Mouse (Mus musculus) heart, embryonic 15.5 days (tissue): ENCODE measurements around the gene Nim1k. TPM values are rescaled to one million over a fixed set of nuclear protein-coding genes. Genes with fewer than 3 reads are reported as not detected.

Source experiments
- ATAC-seq: fragments of 200-750 bp; cut with Nextera tagmentation; replicated peaks from 2 replicates; pipeline ENCODE4 v1.8.0; 2017; ENCODE audit warnings: low read depth, moderate TSS enrichment; ENCODE audit not compliant: insufficient number of reproducible peaks, insufficient read depth, low FRiP score
- H3K27ac ChIP-seq: fragments of 300-500 bp; sonication (generic); 2 replicates; pipeline ENCODE4 v1.5.1; 2015; ENCODE audit warnings: mild to moderate bottlenecking, inconsistent platforms
- H3K27me3 ChIP-seq: fragments of 300-500 bp; sonication (generic); 2 replicates; pipeline ENCODE4 v1.6.1; 2015; ENCODE audit warnings: inconsistent platforms
- H3K36me3 ChIP-seq: fragments of 300-500 bp; sonication (generic); 2 replicates; pipeline ENCODE4 v1.6.1; 2015; ENCODE audit warnings: mild to moderate bottlenecking, inconsistent platforms
- H3K4me1 ChIP-seq: fragments of 300-500 bp; sonication (generic); replicated peaks from 2 replicates; pipeline ENCODE4 v1.6.1; 2015; ENCODE audit warnings: inconsistent platforms
- H3K4me2 ChIP-seq: fragments of 300-500 bp; sonication (generic); 2 replicates; pipeline ENCODE4 v1.6.1; 2015; ENCODE audit warnings: inconsistent platforms, mild to moderate bottlenecking, moderate library complexity
- H3K4me3 ChIP-seq: fragments of 300-500 bp; sonication (generic); 2 replicates; pipeline ENCODE4 v1.5.1; 2015; ENCODE audit warnings: mild to moderate bottlenecking, inconsistent platforms
- H3K9ac ChIP-seq: fragments of 300-500 bp; sonication (generic); 2 replicates; pipeline ENCODE4 v1.6.1; 2015; ENCODE audit warnings: mild to moderate bottlenecking, inconsistent platforms
- H3K9me3 ChIP-seq: fragments of 300-500 bp; sonication (generic); replicated peaks from 2 replicates; pipeline ENCODE4 v1.6.1; 2016; ENCODE audit warnings: inconsistent platforms
- WGBS: fragments of 180-500 bp; shearing (Covaris S2); methylation state at CpG from one replicate; pipeline ENCODE4 v1.1.7; 2015; ENCODE audit warnings: mixed read lengths; 5-methylcytosine and 5-hydroxymethylcytosine counted together
- polyA plus RNA-seq: library from polyadenylated mRNA; unstranded; fragments of >200 nt; fragmentation: Nextera tagmentation; extraction: Ambion mirVana; gene quantifications from 2 replicates; pipeline ENCODE4 v1.2.1, GENCODE M21; 2015

Gene Nim1k
- polyA plus RNA-seq, 1 experiment from 2014 or later, result 0.77 TPM

- Histone ChIP-seq H3K4me3 (peak overlapping the region; percentile 70), H3K27me3 (no peaks in the 10 kb centered on the region), H3K4me1 (peaks cover 19% of the 10 kb centered on the region), H3K9ac (peak overlapping the region; percentile 57), H3K9me3 (no peaks in the 10 kb centered on the region), H3K4me2 (peak overlapping the region; percentile 90), H3K36me3 (no peaks in the 10 kb centered on the region), H3K27ac (peak overlapping the region; percentile 55)
- under 1% methylated on average over 16 of the region's 16 CpGs for WGBS
- 0 out of 2 replicates have a peak, but pooled peaks have one; percentile 4 for ATAC-seq
These were observed 538 bp downstream of the Nim1k start for GRCm38 (mm10) chr13:119755141-119755547.

DNA sequence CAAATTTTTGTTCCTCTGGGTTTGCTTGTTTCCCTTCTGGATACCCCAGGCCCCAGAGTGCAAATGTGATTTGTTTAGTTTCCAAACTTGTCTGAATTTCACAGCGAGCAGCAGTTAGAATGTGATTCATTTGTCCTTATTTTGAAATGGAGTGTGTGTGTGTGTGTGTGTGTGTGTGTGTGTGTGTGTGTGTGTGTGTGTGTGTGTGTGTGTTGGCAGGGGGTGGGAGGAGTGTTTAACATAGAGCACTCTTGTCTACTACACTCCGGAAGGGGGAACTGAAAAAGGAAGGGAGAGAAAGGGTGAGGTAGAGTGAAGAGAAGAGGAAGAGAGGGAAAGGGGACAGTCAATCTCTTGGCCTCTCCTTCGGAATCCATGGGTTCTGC lies 1.1 kb downstream of the Nim1k start:
- WGBS, result 33% methylated on average over 3 of the region's 3 CpGs
- H3K4me3 ChIP-seq, result peak overlapping the region; percentile 70
- H3K27ac ChIP-seq, result no peak overlapping the region
- ATAC-seq, result no peak
- no peaks in the 10 kb centered on the region for H3K9me3 ChIP-seq
- H3K36me3 ChIP-seq, result no peaks in the 10 kb centered on the region
- H3K27me3 ChIP-seq, result no peaks in the 10 kb centered on the region
- H3K4me1 ChIP-seq, result peaks cover 19% of the 10 kb centered on the region
- H3K4me2 ChIP-seq, result peak overlapping the region; percentile 90
- H3K9ac ChIP-seq, result no peak overlapping the region

- WGBS, result 67% methylated on average over 9 of the region's 9 CpGs
- Histone ChIP-seq H3K4me2 (no peak overlapping the region), H3K27ac (no peak overlapping the region), H3K4me1 (peaks cover 19% of the 10 kb centered on the region), H3K9me3 (no peaks in the 10 kb centered on the region), H3K27me3 (no peaks in the 10 kb centered on the region), H3K4me3 (no peak overlapping the region), H3K9ac (no peak overlapping the region), H3K36me3 (no peaks in the 10 kb centered on the region)
- no peak for ATAC-seq
These were observed 1.6 kb downstream of the Nim1k start for GRCm38 (mm10) chr13:119753859-119754634.

DNA sequence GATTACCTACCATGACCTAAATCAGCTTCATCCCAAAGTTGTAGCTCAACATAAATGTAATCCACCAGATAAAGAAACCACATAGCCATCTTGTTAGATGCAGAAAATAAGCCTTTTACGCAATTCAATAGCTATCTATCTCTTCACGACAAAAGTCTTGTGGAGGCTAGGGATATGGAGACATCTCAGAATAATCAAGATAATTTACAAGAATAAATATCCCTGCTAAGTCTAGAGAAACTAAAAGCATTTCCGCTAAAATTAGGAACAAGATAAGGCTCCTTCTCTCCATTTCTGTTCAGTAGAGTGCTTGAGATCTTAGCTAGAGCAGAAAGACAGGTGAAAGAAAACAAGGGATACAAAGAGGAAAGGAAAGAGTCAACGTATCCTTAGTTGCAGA lies 8.8 kb downstream of the Nim1k start:
- H3K27ac ChIP-seq, result no peak overlapping the region
- H3K9ac ChIP-seq, result no peak overlapping the region
- no peak overlapping the region for H3K4me3 ChIP-seq
- H3K4me1 ChIP-seq, result peaks cover 2% of the 10 kb centered on the region
- ATAC-seq, result no peak
- H3K36me3 ChIP-seq, result no peaks in the 10 kb centered on the region
- H3K27me3 ChIP-seq, result no peaks in the 10 kb centered on the region
- WGBS, result 64% methylated on average over 4 of the region's 4 CpGs
- no peak overlapping the region for H3K4me2 ChIP-seq
- no peaks in the 10 kb centered on the region for H3K9me3 ChIP-seq

GRCm38 (mm10) chr13:119743470-119743869 lies 12.2 kb downstream of the Nim1k start:
- Histone ChIP-seq H3K4me2 (no peak overlapping the region), H3K4me3 (no peak overlapping the region), H3K9ac (no peak overlapping the region), H3K27ac (no peak overlapping the region), H3K9me3 (no peaks in the 10 kb centered on the region), H3K27me3 (no peaks in the 10 kb centered on the region), H3K36me3 (no peaks in the 10 kb centered on the region), H3K4me1 (peaks cover 8% of the 10 kb centered on the region)
- WGBS, result 61% methylated on average over 3 of the region's 3 CpGs
- no peak for ATAC-seq

GRCm38 (mm10) chr13:119742711-119743415 lies 12.8 kb downstream of the Nim1k start:
- 77% methylated on average over 6 of the region's 6 CpGs for WGBS
- Histone ChIP-seq H3K4me3 (no peak overlapping the region), H3K9ac (no peak overlapping the region), H3K36me3 (no peaks in the 10 kb centered on the region), H3K9me3 (no peaks in the 10 kb centered on the region), H3K27me3 (no peaks in the 10 kb centered on the region), H3K4me2 (no peak overlapping the region), H3K27ac (no peak overlapping the region), H3K4me1 (peaks cover 8% of the 10 kb centered on the region)
- no peak for ATAC-seq

GRCm38 (mm10) chr13:119741390-119742237 lies 14.1 kb downstream of the Nim1k start:
- Histone ChIP-seq H3K4me3 (peak overlapping the region; percentile 43), H3K27me3 (no peaks in the 10 kb centered on the region), H3K4me1 (peaks cover 8% of the 10 kb centered on the region), H3K9me3 (no peaks in the 10 kb centered on the region), H3K4me2 (peak overlapping the region; percentile 68), H3K27ac (no peak overlapping the region), H3K36me3 (no peaks in the 10 kb centered on the region), H3K9ac (peak overlapping the region; percentile 34; the same call in 1 of the 2 replicates)
- ATAC-seq, result no peak
- 9% methylated on average over 19 of the region's 19 CpGs for WGBS

GRCm38 (mm10) chr13:119731448-119731847 lies 24.2 kb downstream of the Nim1k start:
- Histone ChIP-seq H3K27me3 (no peaks in the 10 kb centered on the region), H3K9ac (no peak overlapping the region), H3K4me2 (no peak overlapping the region), H3K4me1 (no peaks in the 10 kb centered on the region), H3K4me3 (no peak overlapping the region), H3K36me3 (no peaks in the 10 kb centered on the region), H3K27ac (no peak overlapping the region), H3K9me3 (no peaks in the 10 kb centered on the region)
- no peak for ATAC-seq
- 72% methylated on average over 6 of the region's 6 CpGs for WGBS

DNA sequence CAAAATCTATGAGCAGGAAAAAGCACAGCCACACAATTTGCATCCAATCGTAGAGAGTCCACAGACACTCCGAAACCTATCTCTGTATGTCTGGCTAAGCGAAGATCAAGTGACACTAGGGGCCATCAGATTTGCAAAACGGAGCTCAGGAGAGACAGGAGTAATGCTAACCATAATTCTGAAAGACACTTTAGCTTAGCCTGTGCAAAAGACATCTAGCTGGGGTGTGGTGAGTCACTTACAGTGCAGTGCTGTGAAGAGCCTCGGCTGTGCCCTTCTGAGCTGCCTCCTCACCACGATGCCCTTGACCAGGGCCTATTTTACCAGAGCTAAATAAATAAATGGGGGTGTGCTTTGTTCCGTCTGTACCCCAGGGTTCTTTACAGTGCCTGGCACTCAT lies 26.3 kb downstream of the Nim1k start:
- H3K27ac ChIP-seq, result no peak overlapping the region
- no peaks in the 10 kb centered on the region for H3K4me1 ChIP-seq
- 81% methylated on average over 7 of the region's 7 CpGs for WGBS
- no peak for ATAC-seq
- H3K27me3 ChIP-seq, result no peaks in the 10 kb centered on the region
- no peaks in the 10 kb centered on the region for H3K36me3 ChIP-seq
- H3K4me2 ChIP-seq, result no peak overlapping the region
- no peaks in the 10 kb centered on the region for H3K9me3 ChIP-seq
- H3K9ac ChIP-seq, result no peak overlapping the region
- no peak overlapping the region for H3K4me3 ChIP-seq

- no peak overlapping the region for H3K4me3 ChIP-seq
These were observed 27.9 kb downstream of the Nim1k start for GRCm38 (mm10) chr13:119727608-119728387.

More at GRCm38 (mm10) chr13:119727608-119728387, 27.9 kb downstream of the Nim1k start:
- H3K27me3 ChIP-seq, result no peaks in the 10 kb centered on the region
- H3K9me3 ChIP-seq, result no peaks in the 10 kb centered on the region
- H3K4me2 ChIP-seq, result peak overlapping the region; percentile 33
- no peaks in the 10 kb centered on the region for H3K4me1 ChIP-seq
- ATAC-seq, result no peak
- WGBS, result 52% methylated on average over 26 of the region's 26 CpGs
- no peak overlapping the region for H3K9ac ChIP-seq
- no peak overlapping the region for H3K27ac ChIP-seq
- no peaks in the 10 kb centered on the region for H3K36me3 ChIP-seq
